Mouse (Mus musculus): ENCODE results near the gene Chaf1a. TPM values are rescaled to one million over a fixed set of nuclear protein-coding genes. Genes with fewer than 3 reads are reported as not detected.

The Chaf1a gene
- total and polyA plus RNA-seq, 3 experiments = 49.5 to 116 TPM; not detected in 1

GRCm38 (mm10) chr17:56111864-56112263 lies 71.6 kb downstream of the Chaf1a start:
- no peak overlapping the region for H3K9ac ChIP-seq (ENCODE audit: control insufficient read depth, low read depth, low read length, poor library complexity, severe bottlenecking)
- H3K4me3 ChIP-seq (ENCODE audit: control insufficient read depth in 1 of 2, insufficient read depth in 1 of 2, low read depth in 2 of 2, low read length in 2 of 2) = no peak overlapping the region
- no peak for TF ChIP-seq MYC (IDR thresholded peaks at IDR 0.05; ENCODE audit: low read depth, low read length)
- TF ChIP-seq USF1 (IDR thresholded peaks at IDR 0.05; ENCODE audit: low read depth, low read length) = peak; percentile 70
- TF ChIP-seq ZC3H11A (IDR thresholded peaks at IDR 0.05; ENCODE audit: low read depth, low read length) = peak; percentile 60
- no peak for TF ChIP-seq NELFE (IDR thresholded peaks at IDR 0.05; ENCODE audit: low read depth, low read length)
- TF ChIP-seq RAD21 (IDR thresholded peaks at IDR 0.05; ENCODE audit: low read depth, low read length) = peak; percentile 72
- TF ChIP-seq TAL1 (IDR thresholded peaks at IDR 0.05; ENCODE audit: low read length) = no peak
- peak; percentile 85 to 95 (median 94) for TF ChIP-seq CTCF (IDR thresholded peaks at IDR 0.05 in 2 of 3, conservative IDR thresholded peaks at IDR 0.05 in 1 of 3; ENCODE audit: control insufficient read depth in 1 of 3, insufficient read depth in 1 of 3, low read depth in 2 of 3, low read length in 3 of 3, poor library complexity in 1 of 3, severe bottlenecking in 1 of 3)
- TF ChIP-seq MEF2A (IDR thresholded peaks at IDR 0.05; ENCODE audit: extremely low read depth, insufficient replicate concordance, low read depth, low read length, poor library complexity, severe bottlenecking) = no peak
- no peak for TF ChIP-seq ELF1 (IDR thresholded peaks at IDR 0.05; ENCODE audit: low read depth, low read length)
- TF ChIP-seq SMC3 (IDR thresholded peaks at IDR 0.05; ENCODE audit: low read depth, low read length) = peak; percentile 83
- no peaks in the 10 kb centered on the region for H3K79me2 ChIP-seq (ENCODE audit: control insufficient read depth, insufficient read depth, low read length, poor library complexity)
- DNase-seq (ENCODE audit: low read depth, low spot score) = peak; percentile 84
- H3K4me1 ChIP-seq (ENCODE audit: control insufficient read depth in 1 of 2, insufficient read depth in 2 of 2, low read length in 2 of 2) = no peaks in the 10 kb centered on the region
- no peaks in the 10 kb centered on the region for H3K36me3 ChIP-seq (ENCODE audit: control insufficient read depth in 1 of 2, insufficient read depth in 2 of 2, low read length in 2 of 2)
- H3K27ac ChIP-seq (ENCODE audit: control insufficient read depth, low read depth, low read length) = no peak overlapping the region
- no peaks in the 10 kb centered on the region for H3K9me3 ChIP-seq (replicated peaks; ENCODE audit: insufficient read depth, low read length)
- no peaks in the 10 kb centered on the region for H3K27me3 ChIP-seq (ENCODE audit: control insufficient read depth in 1 of 2, insufficient read depth in 2 of 2, low read length in 2 of 2)

GRCm38 (mm10) chr17:56112743-56113142 lies 72.5 kb downstream of the Chaf1a start:
- H3K36me3 ChIP-seq (ENCODE audit: control insufficient read depth in 1 of 2, insufficient read depth in 2 of 2, low read length in 2 of 2) = no peaks in the 10 kb centered on the region
- no peak for DNase-seq (ENCODE audit: low read depth, low spot score)
- H3K27ac ChIP-seq (ENCODE audit: control insufficient read depth, low read depth, low read length) = no peak overlapping the region
- H3K4me3 ChIP-seq (ENCODE audit: control insufficient read depth in 1 of 2, insufficient read depth in 1 of 2, low read depth in 2 of 2, low read length in 2 of 2) = no peak overlapping the region
- no peaks in the 10 kb centered on the region for H3K79me2 ChIP-seq (ENCODE audit: control insufficient read depth, insufficient read depth, low read length, poor library complexity)
- H3K9me3 ChIP-seq (replicated peaks; ENCODE audit: insufficient read depth, low read length) = no peaks in the 10 kb centered on the region
- no peak overlapping the region for H3K9ac ChIP-seq (ENCODE audit: control insufficient read depth, low read depth, low read length, poor library complexity, severe bottlenecking)
- no peaks in the 10 kb centered on the region for H3K4me1 ChIP-seq (ENCODE audit: control insufficient read depth in 1 of 2, insufficient read depth in 2 of 2, low read length in 2 of 2)
- TF ChIP-seq KAT2A (conservative IDR thresholded peaks at IDR 0.05; ENCODE audit: low read depth, low read length) (no peak), RAD21 (IDR thresholded peaks at IDR 0.05; ENCODE audit: low read depth, low read length) (no peak), TAL1 (IDR thresholded peaks at IDR 0.05; ENCODE audit: low read length) (no peak), E2F4 (IDR thresholded peaks at IDR 0.05; ENCODE audit: borderline replicate concordance, low read depth, low read length) (no peak), JUND (IDR thresholded peaks at IDR 0.05; ENCODE audit: low read depth, low read length) (no peak), BHLHE40 (IDR thresholded peaks at IDR 0.05; ENCODE audit: borderline replicate concordance, low read depth, low read length) (no peak), ZKSCAN1 (IDR thresholded peaks at IDR 0.05; ENCODE audit: low read depth, low read length) (no peak), RCOR1 (IDR thresholded peaks at IDR 0.05; ENCODE audit: low read depth, low read length) (no peak), NRF1 (IDR thresholded peaks at IDR 0.05; ENCODE audit: insufficient read depth, low read depth, low read length, poor library complexity, severe bottlenecking) (no peak), UBTF (IDR thresholded peaks at IDR 0.05; ENCODE audit: borderline replicate concordance, insufficient read depth, low read depth, low read length) (no peak), POLR2AphosphoS2 (IDR thresholded peaks at IDR 0.05; ENCODE audit: low read length) (no peak), CTCF (IDR thresholded peaks at IDR 0.05 in 2 of 3, conservative IDR thresholded peaks at IDR 0.05 in 1 of 3; ENCODE audit: control insufficient read depth in 1 of 3, insufficient read depth in 1 of 3, low read depth in 2 of 3, low read length in 3 of 3, poor library complexity in 1 of 3, severe bottlenecking in 1 of 3) (no peak), POLR2AphosphoS5 (IDR thresholded peaks at IDR 0.05; ENCODE audit: borderline replicate concordance, low read depth, low read length) (no peak), SMC3 (IDR thresholded peaks at IDR 0.05; ENCODE audit: low read depth, low read length) (no peak), CHD1 (IDR thresholded peaks at IDR 0.05; ENCODE audit: low read depth, low read length) (no peak), ZNF384 (IDR thresholded peaks at IDR 0.05; ENCODE audit: low read depth, low read length) (no peak), MAZ (IDR thresholded peaks at IDR 0.05; ENCODE audit: low read depth, low read length) (no peak)
- no peaks in the 10 kb centered on the region for H3K27me3 ChIP-seq (ENCODE audit: control insufficient read depth in 1 of 2, insufficient read depth in 2 of 2, low read length in 2 of 2)

Data from MEL (cell line).